Mouse (Mus musculus) embryo, embryonic 9.5 days (tissue): Measurements from ENCODE around the gene Gapdh.

ENCODE experiments used
- DNase-seq: peaks from one replicate; pipeline ENCODE4 v3.0.0-alpha.2; 2017; ENCODE audit errors: extremely low spot score

The Gapdh gene

DNA sequence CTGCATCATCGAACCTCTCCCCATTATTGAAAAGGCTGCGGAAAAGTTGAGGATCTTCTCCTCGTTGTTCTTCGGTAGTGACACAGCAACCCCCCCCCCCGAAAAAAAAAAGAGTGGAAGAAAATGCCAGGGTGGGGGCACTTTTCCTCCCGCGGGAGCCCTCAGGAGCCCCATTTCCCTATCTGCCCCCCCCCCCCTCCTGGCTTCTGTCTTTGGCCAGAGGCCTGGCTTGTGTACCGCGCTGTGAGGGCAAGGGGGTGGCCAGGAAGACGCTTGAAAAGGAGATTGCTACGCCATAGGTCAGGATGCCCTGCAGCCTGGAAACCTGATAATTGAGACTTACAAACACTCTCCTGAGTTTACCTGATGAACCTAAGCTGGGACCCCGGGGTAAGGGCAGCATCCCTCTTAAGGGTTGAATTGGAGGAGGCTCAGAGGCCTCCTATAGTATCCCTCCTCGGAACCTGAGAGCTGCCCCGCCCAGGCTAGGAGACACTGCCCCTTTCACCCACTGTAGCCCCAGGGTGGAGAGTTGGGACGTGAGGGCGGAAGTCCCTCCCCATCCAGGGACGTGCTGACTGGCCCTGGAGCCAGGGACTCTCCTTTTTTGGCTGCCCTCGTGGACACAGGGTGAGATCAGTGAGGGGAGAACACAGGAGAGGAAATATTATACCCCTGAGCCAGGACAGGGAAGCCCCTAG lies at the start of gene Gapdh:
Gene Gapdh, minus strand, starts transcription at position 417 of the 701 bp plus-strand sequence.
- DNase-seq = peak; percentile 87

- peak; percentile 93 for DNase-seq
Measured at GRCm38 (mm10) chr6:125215148-125215954, 49.1 kb upstream of the Gapdh start, which contains the start of gene Vamp1. Vamp1 (plus strand) TSS chr6:125215551.

GRCm38 (mm10) chr6:125213715-125214114 lies 47.4 kb upstream of the Gapdh start:
- no peak for DNase-seq

- DNase-seq = no peak
Measured at GRCm38 (mm10) chr6:125213129-125213528, 46.9 kb upstream of the Gapdh start.

DNA sequence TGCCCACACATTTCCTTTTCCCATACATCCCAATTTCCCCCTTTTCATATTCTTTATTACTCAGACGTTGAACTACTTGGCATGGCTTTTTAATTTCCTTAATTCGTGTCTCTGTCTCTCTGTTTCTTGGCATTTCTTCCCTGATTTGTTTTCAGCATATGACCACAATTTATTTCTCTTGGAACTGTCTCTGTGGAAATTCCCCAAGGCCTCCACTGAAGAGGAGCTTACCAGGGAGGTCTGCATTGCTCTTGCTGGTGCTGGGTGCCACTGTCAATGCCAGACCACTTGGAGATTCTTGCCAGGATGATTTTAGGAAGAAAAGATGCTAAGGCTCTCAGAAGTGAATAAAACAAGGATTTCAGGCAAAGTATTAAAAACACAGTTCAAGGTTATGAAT lies 46.4 kb upstream of the Gapdh start:
- DNase-seq = no peak

GRCm38 (mm10) chr6:125210436-125210835 lies 44.2 kb upstream of the Gapdh start:
- DNase-seq = no peak

DNA sequence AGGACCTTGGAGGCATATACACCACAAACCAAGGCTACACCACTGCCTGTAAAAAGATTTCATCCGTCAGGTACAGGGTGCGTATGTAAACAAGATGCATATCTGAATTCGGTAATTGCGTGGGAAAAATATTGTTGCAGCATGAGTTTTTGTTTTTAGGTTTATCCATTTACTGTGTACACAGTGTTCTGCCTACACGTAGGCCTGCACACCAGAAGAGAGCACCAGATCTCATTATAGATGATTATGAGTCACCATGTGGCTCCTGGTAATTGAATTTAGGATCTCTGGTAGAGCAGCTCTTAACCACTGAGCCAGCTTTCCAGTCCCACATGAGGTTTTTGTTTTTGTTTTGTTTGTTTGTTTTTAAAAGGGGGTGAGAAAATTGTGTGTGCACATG lies 30.9 kb upstream of the Gapdh start:
- DNase-seq = no peak

GRCm38 (mm10) chr6:125196301-125196700 lies 30.0 kb upstream of the Gapdh start:
- no peak for DNase-seq

GRCm38 (mm10) chr6:125195541-125196075 lies 29.3 kb upstream of the Gapdh start:
- no peak for DNase-seq

- no peak for DNase-seq
Measured at GRCm38 (mm10) chr6:125193390-125193789, 27.1 kb upstream of the Gapdh start.

- no peak for DNase-seq
Measured at GRCm38 (mm10) chr6:125192841-125193240, 26.6 kb upstream of the Gapdh start.

GRCm38 (mm10) chr6:125192016-125192714 lies 25.9 kb upstream of the Gapdh start:
- DNase-seq = peak; percentile 93

DNA sequence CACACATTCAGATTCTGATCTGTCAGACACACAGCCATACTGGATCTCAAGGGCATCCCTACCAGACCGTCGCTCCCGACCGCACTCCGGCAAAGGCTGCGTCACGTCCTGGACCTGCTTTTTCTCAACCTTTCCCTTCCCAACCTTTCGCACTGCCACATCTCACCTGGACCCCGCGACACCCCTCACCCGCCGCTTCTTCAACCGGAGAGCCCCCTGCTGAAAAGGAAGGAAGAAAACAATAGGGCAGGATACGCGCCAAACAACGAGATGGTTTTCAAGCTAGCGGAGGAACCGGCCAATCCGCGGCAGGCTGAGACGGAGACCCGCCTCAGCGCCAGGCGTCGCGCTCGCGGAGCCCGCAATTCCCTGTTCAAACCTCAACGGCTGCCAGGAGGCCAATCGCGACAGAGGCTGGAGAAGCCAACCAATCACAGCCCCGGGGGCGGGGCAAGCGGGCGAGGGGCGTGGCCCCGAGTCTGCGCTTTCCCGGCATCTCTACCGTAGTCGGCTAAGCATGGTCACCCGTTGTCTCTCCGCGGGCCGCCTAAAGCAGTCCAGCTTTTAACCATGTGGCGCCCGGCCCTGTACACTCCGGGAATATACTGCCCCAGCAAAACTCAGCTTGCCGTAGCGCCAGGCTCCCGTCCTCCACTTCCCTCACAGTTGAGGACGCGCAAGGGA lies 25.2 kb upstream of the Gapdh start, which contains the start of the genes Ncapd2 and Mrpl51:
Gene Ncapd2, minus strand, starts transcription at position 370 of the 684 bp plus-strand sequence.
Gene Mrpl51, plus strand, starts transcription at position 470 of the 684 bp plus-strand sequence.
- peak; percentile 99 for DNase-seq

DNA sequence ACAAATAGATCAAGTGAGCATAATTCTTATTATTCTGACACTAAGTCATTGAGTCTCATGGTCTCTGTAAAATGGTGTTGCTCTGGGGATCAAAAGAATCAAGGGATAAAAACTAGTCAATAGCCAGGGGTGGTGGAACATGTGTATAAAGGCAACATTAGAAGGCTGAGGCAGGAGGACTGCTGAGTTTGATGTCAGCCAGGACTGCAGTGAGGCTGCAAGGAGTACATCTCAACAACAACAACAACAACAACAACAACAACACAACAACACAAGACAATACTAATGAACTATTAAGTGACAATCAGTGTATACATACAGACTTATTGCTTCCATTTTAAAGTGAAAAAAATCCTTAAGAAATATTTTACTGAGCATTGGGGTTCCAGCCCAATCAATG lies 24.5 kb upstream of the Gapdh start:
- DNase-seq = peak; percentile 20

GRCm38 (mm10) chr6:125186203-125186602 lies 19.9 kb upstream of the Gapdh start:
- no peak for DNase-seq

- DNase-seq = no peak
Measured at GRCm38 (mm10) chr6:125182133-125182532, 15.9 kb upstream of the Gapdh start.

- no peak for DNase-seq
Measured at GRCm38 (mm10) chr6:125179601-125180000, 13.3 kb upstream of the Gapdh start.

GRCm38 (mm10) chr6:125175469-125175868 lies 9.2 kb upstream of the Gapdh start:
- DNase-seq = no peak

DNA sequence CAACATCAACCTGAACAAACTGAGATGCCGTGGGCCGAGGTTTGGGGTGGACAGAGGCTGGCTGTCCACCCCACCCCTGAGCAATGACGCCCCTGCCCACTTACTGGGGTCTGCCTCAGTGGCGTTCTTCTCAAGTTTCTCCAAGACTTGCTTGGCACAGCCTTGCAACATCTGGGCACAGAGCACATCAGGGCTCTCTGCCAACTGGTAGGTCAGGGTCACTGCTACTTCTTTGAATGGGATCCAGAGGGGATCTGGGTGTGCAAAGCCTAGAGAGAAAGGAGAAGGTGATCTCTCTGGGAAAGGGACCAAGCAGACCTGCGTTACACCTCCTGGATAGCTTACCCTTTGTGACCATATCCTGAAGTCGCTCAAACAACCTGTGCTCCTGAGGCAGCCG lies 7.0 kb upstream of the Gapdh start:
- no peak for DNase-seq

- DNase-seq = no peak
Measured at GRCm38 (mm10) chr6:125172474-125172873, 6.2 kb upstream of the Gapdh start.

- no peak for DNase-seq
Measured at GRCm38 (mm10) chr6:125170194-125170593, 3.9 kb upstream of the Gapdh start.
